Mouse (Mus musculus) bone marrow, adult 2 months (tissue): ENCODE measurements around the gene AI467606. TPM values are rescaled to one million over a fixed set of nuclear protein-coding genes. Genes with fewer than 3 reads are reported as not detected.

Experiments
- H3K27ac ChIP-seq: fragments of 200-500 bp; 2 replicates; pipeline ENCODE4 v1.5.1; 2012; ENCODE audit warnings: low read depth, mild to moderate bottlenecking, control low read depth, inconsistent platforms, low read length; ENCODE audit not compliant: control insufficient read depth, poor library complexity, insufficient read depth
- H3K4me1 ChIP-seq: fragments of 200-500 bp; 2 replicates; pipeline ENCODE4 v1.6.1; 2011; ENCODE audit warnings: low read length; ENCODE audit not compliant: control insufficient read depth, insufficient read depth
- H3K4me3 ChIP-seq: fragments of 200-500 bp; replicated peaks from 2 replicates; pipeline ENCODE3; 2011; ENCODE audit warnings: mild to moderate bottlenecking, low read depth, low read length, control low read depth; ENCODE audit not compliant: control insufficient read depth
- CTCF ChIP-seq: fragments of 200-500 bp; IDR thresholded peaks from 2 replicates; pipeline ENCODE4 v1.5.1; 2011; ENCODE audit warnings: low read length, control low read depth; ENCODE audit not compliant: control insufficient read depth, insufficient read depth
- POLR2A ChIP-seq: fragments of 200-500 bp; IDR thresholded peaks from 2 replicates; pipeline ENCODE4 v1.6.1; 2011; ENCODE audit warnings: low read depth, mild to moderate bottlenecking, control low read depth, low read length, borderline replicate concordance; ENCODE audit not compliant: control insufficient read depth
- WGBS: fragments of 180-500 bp; shearing (Covaris S2); methylation state at CpG from one replicate; pipeline ENCODE4 v1.1.7; 2018; 5-methylcytosine and 5-hydroxymethylcytosine counted together
- polyA plus RNA-seq: library from polyadenylated mRNA; stranded (reverse); fragments of >200 nt; gene quantifications from 2 replicates; pipeline ENCODE4 v1.2.4, GENCODE M21; 2011; ENCODE audit warnings: low replicate concordance; ENCODE audit not compliant: missing spikeins, insufficient read depth, insufficient read length

AI467606 gene
- polyA plus RNA-seq, 1 experiment, result 36.8 TPM

DNA sequence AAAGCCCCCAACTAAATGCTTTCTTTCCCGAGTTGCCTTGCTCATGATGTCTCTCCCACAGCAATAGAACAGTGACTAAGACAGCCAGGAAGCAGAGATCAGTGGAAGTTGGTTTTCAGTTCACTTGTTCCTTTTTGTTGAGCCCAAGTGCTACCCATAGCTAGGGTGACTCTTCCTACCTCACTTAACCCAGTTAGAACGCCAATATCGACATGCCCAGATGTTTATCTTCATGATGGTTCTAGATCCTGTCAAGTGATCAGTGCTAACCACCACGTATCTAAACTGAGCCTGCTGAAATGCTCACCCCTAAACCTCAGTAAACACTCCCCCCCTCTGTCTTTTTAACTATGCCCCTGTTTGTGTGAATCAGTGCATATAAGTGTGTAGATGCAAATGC is 8.4 kb downstream of the AI467606 start:
- 49% methylated on average over 4 of the region's 4 CpGs for WGBS
- Histone ChIP-seq H3K27ac (no peak overlapping the region), H3K4me1 (peaks cover 5% of the 10 kb centered on the region; the same call in 1 of the 2 replicates), H3K4me3 (no peak overlapping the region)
- TF ChIP-seq POLR2A (no peak), CTCF (no peak)

DNA sequence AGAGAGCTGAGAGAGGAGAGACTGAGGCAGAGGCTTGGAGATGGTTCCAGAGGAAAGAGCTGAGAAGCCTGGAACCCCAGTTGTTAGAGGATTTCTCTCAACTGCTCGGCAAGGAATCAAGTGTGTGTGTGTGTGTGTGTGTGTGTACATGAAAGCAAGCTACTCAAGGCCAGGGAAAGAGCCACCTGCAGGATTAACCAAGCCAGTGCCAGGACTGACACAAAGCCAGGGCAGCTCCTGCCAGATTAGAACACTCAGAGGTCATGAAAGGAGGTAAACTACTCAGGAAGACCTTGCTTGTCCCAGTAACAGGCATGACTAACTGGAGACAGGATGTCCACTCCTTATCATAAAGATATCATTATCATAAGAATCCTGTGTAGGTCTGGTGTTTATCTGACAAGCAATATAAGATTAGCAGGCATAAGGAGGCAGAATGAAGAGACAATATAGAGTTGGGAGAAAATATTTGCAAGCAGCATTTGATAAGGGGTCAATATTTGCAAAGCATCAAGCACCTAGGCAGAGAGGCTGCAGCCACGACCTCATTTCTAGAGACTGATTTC is 10.4 kb downstream of the AI467606 start:
- no peak overlapping the region for H3K4me3 ChIP-seq
- TF ChIP-seq CTCF, result no peak
- TF ChIP-seq POLR2A, result no peak
- no peak overlapping the region for H3K27ac ChIP-seq
- peaks cover 3% of the 10 kb centered on the region; the same call in 1 of the 2 replicates for H3K4me1 ChIP-seq
- 16% methylated on average over 2 of the region's 2 CpGs for WGBS

DNA sequence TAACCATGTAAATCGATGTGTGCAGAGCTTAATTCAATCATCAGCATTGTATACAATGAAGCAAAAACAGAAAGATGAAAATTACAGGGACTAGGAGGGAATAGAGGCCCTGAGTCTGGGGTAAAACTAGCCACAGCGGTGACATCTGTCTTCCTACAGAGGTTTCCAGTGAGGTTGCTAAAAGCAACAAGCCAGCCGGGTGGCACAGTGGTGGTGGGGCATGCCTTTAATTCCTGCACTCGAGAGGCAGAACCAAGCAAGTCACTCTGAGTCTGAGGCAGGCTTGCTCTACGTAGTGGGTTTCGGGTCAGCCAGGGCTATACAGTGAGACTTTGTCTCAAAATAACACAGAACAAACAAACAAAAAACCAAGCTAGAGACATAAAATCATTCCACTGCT is 11.0 kb downstream of the AI467606 start:
- WGBS, result 59% methylated on average over 6 of the region's 6 CpGs
- no peak overlapping the region for H3K27ac ChIP-seq
- TF ChIP-seq POLR2A, result no peak
- no peak for TF ChIP-seq CTCF
- H3K4me3 ChIP-seq, result no peak overlapping the region
- H3K4me1 ChIP-seq, result peaks cover 3% of the 10 kb centered on the region; the same call in 1 of the 2 replicates

GRCm38 (mm10) chr7:127103960-127104359 is 12.8 kb downstream of the AI467606 start:
- Histone ChIP-seq H3K27ac (no peak overlapping the region), H3K4me3 (no peak overlapping the region), H3K4me1 (peaks cover 3% of the 10 kb centered on the region; the same call in 1 of the 2 replicates)
- 51% methylated on average over 6 of the region's 6 CpGs for WGBS
- TF ChIP-seq CTCF (peak; percentile 57; the same call in 1 of the 2 replicates), POLR2A (no peak)

- H3K4me3 ChIP-seq, result no peak overlapping the region
- no peak for TF ChIP-seq POLR2A
- peak; percentile 60 for TF ChIP-seq CTCF
- peaks cover 3% of the 10 kb centered on the region; the same call in 1 of the 2 replicates for H3K4me1 ChIP-seq
- H3K27ac ChIP-seq, result no peak overlapping the region; the same call in 1 of the 2 replicates
- WGBS, result 17% methylated on average over 17 of the region's 17 CpGs
Measured at GRCm38 (mm10) chr7:127104560-127105332, 13.6 kb downstream of the AI467606 start.

GRCm38 (mm10) chr7:127105551-127105950 is 14.4 kb downstream of the AI467606 start:
- H3K4me3 ChIP-seq, result no peak overlapping the region
- peaks cover 3% of the 10 kb centered on the region; the same call in 1 of the 2 replicates for H3K4me1 ChIP-seq
- WGBS, result 82% methylated on average over 7 of the region's 7 CpGs
- H3K27ac ChIP-seq, result no peak overlapping the region
- TF ChIP-seq POLR2A (no peak), CTCF (no peak)

DNA sequence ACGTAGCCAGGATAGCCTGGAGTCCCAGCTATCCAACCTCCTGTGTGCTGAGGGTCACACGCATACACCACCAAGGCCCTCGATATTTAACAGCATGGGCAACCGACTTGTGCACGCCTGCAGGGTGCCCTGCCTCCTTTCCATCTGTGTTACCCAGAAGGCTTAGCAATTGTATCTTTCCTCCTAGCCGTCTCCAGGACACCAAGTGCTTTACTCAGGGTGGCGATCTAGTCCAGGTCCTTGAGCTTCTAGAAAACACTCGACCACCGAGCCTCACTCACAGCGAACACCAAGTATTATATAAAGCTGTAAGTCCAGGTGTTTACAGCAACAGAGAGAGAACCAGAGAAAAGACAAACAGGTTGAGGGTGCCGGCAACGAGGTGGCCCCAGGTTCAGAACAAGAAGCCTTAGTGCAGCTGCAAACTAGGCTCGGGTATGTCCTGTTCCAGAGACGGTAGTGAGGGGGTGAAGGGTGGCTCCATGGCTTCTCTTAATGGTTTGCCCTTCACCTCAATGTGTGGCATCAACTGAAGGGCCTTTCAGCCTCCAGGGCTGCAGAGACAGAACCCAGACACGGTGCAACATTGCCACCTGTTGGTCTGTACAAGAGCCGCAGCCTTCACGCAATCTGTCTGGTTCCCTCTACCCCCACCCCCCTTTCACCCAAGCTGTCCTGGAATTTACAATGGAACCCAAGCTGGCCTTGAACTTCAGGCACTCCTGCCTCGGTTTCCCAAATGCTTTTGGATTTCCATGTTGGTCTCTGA is 19.3 kb downstream of the AI467606 start:
- TF ChIP-seq POLR2A (no peak), CTCF (peak; percentile 95)
- H3K4me3 ChIP-seq, result no peak overlapping the region
- H3K4me1 ChIP-seq, result peaks cover 11% of the 10 kb centered on the region
- WGBS, result 45% methylated on average over 18 of the region's 18 CpGs
- H3K27ac ChIP-seq, result no peak overlapping the region

DNA sequence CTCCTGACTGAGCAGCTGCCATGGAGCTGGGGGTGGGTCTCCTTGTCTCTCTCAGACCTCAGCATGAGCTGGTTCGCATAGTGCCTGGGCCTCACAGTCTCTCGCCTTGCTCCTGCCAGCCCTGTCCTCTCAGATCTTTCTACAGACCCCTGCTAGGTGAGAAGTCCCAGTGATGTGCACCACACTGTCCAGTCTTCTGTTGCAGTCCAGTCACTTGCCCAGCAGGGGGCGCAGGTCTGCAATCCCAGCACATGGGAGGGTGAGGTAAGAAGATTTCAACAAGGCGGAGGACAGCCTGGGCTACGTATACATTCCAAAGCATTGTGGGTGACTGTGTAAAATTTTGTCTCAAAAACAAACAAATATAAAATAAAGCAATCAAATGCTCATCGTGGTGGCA is 20.3 kb downstream of the AI467606 start:
- Histone ChIP-seq H3K27ac (no peak overlapping the region), H3K4me3 (no peak overlapping the region), H3K4me1 (peaks cover 11% of the 10 kb centered on the region)
- WGBS, result 34% methylated on average over 6 of the region's 6 CpGs
- peak; percentile 97 for TF ChIP-seq CTCF
- no peak for TF ChIP-seq POLR2A
